Mouse (Mus musculus) midbrain, embryonic 12.5 days (tissue): Measurements from ENCODE around the gene Eif4g3. TPM values are rescaled to one million over a fixed set of nuclear protein-coding genes. Genes with fewer than 3 reads are reported as not detected.

Experiments used
- ATAC-seq: fragments of 200-750 bp; cut with Nextera tagmentation; 2 replicates; pipeline ENCODE4 v1.8.0; 2017; ENCODE audit warnings: low read depth, moderate TSS enrichment, moderate library complexity; ENCODE audit not compliant: low FRiP score
- H3K27ac ChIP-seq: fragments of 300-500 bp; sonication (generic); replicated peaks from 2 replicates; pipeline ENCODE4 v1.5.1; 2016; ENCODE audit warnings: mild to moderate bottlenecking
- H3K27me3 ChIP-seq: fragments of 300-500 bp; sonication (generic); 2 replicates; pipeline ENCODE4 v1.6.1; 2016; ENCODE audit warnings: mild to moderate bottlenecking
- H3K36me3 ChIP-seq: fragments of 300-500 bp; sonication (generic); 2 replicates; pipeline ENCODE4 v1.6.1; 2016
- H3K4me1 ChIP-seq: fragments of 300-500 bp; sonication (generic); 2 replicates; pipeline ENCODE4 v1.6.1; 2016
- H3K4me2 ChIP-seq: fragments of 300-500 bp; sonication (generic); replicated peaks from 2 replicates; pipeline ENCODE4 v1.6.1; 2016; ENCODE audit warnings: mild to moderate bottlenecking, moderate library complexity
- H3K4me3 ChIP-seq: fragments of 300-500 bp; sonication (generic); 2 replicates; pipeline ENCODE4 v1.5.1; 2016; ENCODE audit warnings: mild to moderate bottlenecking
- H3K9ac ChIP-seq: fragments of 300-500 bp; sonication (generic); replicated peaks from 2 replicates; pipeline ENCODE4 v1.6.1; 2016; ENCODE audit warnings: mild to moderate bottlenecking, moderate library complexity
- H3K9me3 ChIP-seq: fragments of 300-500 bp; sonication (generic); 2 replicates; pipeline ENCODE4 v1.6.1; 2016; ENCODE audit warnings: mild to moderate bottlenecking
- WGBS: fragments of 180-500 bp; shearing (Covaris S2); methylation state at CpG from one replicate; pipeline ENCODE4 v1.1.7; 2016; 5-methylcytosine and 5-hydroxymethylcytosine counted together
- polyA plus RNA-seq: library from polyadenylated mRNA; unstranded; fragments of >200 nt; fragmentation: Nextera tagmentation; extraction: Ambion mirVana; gene quantifications from 2 replicates; pipeline ENCODE4 v1.2.1, GENCODE M21; 2016

Gene Eif4g3
- polyA plus RNA-seq, 1 experiment from 2014 or later: 61.6 TPM

GRCm38 (mm10) chr4:138013723-138014479 lies 21.1 kb downstream of the Eif4g3 start:
- peaks cover 17% of the 10 kb centered on the region; the same call in 1 of the 2 replicates for H3K4me1 ChIP-seq
- no peak overlapping the region for H3K9ac ChIP-seq
- H3K27me3 ChIP-seq: no peaks in the 10 kb centered on the region
- H3K9me3 ChIP-seq: no peaks in the 10 kb centered on the region
- H3K4me3 ChIP-seq: no peak overlapping the region
- H3K27ac ChIP-seq: no peak overlapping the region
- no peak overlapping the region for H3K4me2 ChIP-seq
- H3K36me3 ChIP-seq: peaks cover 82% of the 10 kb centered on the region
- ATAC-seq: no peak
- WGBS: 93% methylated on average over 15 of the region's 15 CpGs

- Histone ChIP-seq H3K4me2 (no peak overlapping the region), H3K27ac (no peak overlapping the region), H3K4me1 (peaks cover 27% of the 10 kb centered on the region), H3K36me3 (peaks cover 64% of the 10 kb centered on the region), H3K4me3 (no peak overlapping the region), H3K27me3 (no peaks in the 10 kb centered on the region), H3K9ac (no peak overlapping the region), H3K9me3 (no peaks in the 10 kb centered on the region)
- ATAC-seq: no peak
- 91% methylated on average over 4 of the region's 4 CpGs for WGBS
These were observed 23.1 kb downstream of the Eif4g3 start for GRCm38 (mm10) chr4:138015966-138016365.

DNA sequence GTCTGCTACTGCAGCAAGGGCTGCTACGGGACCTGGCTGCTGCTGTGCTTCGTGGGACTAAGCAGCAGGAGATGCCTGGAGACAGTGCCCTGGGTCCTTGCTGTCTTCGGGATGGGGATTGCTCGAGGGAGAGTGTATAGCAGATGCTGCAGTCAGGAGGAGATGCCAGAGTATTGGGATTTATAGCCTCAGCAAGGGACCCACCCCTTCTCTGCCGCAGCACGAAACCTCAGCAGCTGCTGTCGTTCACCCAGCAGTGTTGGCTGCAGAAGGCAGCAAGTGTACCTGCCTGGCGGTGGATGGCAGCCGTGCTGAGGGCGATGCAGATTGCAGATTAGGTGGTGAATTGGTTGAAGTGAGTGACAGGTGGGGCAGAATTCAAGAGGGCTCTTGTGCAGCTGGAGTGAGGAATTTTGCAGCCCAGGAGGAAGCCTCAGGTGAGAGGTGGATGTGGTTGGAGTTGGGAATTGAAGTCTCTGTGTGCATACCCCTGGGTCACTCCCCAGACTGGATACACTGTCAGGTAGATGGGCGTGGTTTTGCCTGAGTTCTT lies 24.3 kb downstream of the Eif4g3 start:
- Histone ChIP-seq H3K9ac (no peak overlapping the region; the same call in 1 of the 2 replicates), H3K4me1 (peaks cover 26% of the 10 kb centered on the region), H3K27me3 (no peaks in the 10 kb centered on the region), H3K27ac (no peak overlapping the region), H3K4me2 (no peak overlapping the region), H3K9me3 (no peaks in the 10 kb centered on the region), H3K36me3 (peaks cover 54% of the 10 kb centered on the region), H3K4me3 (no peak overlapping the region)
- WGBS: 88% methylated on average over 11 of the region's 11 CpGs
- ATAC-seq: no peak

DNA sequence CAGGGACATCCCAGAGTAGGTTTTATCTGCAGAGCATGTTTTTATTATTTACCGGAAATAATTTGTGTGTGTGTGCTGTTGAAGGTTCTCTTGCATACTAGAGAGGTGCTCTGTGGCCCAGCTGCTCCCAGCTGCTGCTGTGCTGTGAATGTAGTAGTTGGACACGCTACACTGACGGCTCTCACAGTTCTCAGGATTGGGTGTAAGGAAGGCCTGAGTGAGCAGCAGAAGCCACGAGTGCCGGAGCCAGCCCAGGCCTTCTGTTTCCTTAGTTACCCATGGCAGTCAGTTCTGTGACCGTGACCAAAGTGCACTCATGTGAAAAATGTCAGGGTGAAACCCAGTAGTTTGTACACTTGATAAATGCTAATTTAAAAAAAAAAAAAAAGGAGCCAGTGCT lies 25.2 kb downstream of the Eif4g3 start:
- H3K9ac ChIP-seq: no peak overlapping the region
- no peak for ATAC-seq
- H3K4me1 ChIP-seq: peaks cover 26% of the 10 kb centered on the region
- peaks cover 46% of the 10 kb centered on the region for H3K36me3 ChIP-seq
- H3K27ac ChIP-seq: no peak overlapping the region
- H3K4me3 ChIP-seq: no peak overlapping the region
- H3K27me3 ChIP-seq: no peaks in the 10 kb centered on the region
- H3K4me2 ChIP-seq: no peak overlapping the region
- WGBS: 70% methylated on average over 6 of the region's 6 CpGs
- H3K9me3 ChIP-seq: no peaks in the 10 kb centered on the region

GRCm38 (mm10) chr4:138020231-138020630 lies 27.4 kb downstream of the Eif4g3 start:
- Histone ChIP-seq H3K27me3 (no peaks in the 10 kb centered on the region), H3K36me3 (peaks cover 37% of the 10 kb centered on the region), H3K4me2 (no peak overlapping the region), H3K9me3 (no peaks in the 10 kb centered on the region), H3K4me3 (no peak overlapping the region), H3K4me1 (peaks cover 26% of the 10 kb centered on the region), H3K27ac (no peak overlapping the region; the same call in 1 of the 2 replicates), H3K9ac (no peak overlapping the region)
- no peak for ATAC-seq
- WGBS: 90% methylated on average over 6 of the region's 6 CpGs

- no peak overlapping the region for H3K4me3 ChIP-seq
- no peak for ATAC-seq
- H3K4me2 ChIP-seq: no peak overlapping the region
- H3K4me1 ChIP-seq: peaks cover 26% of the 10 kb centered on the region
- no peak overlapping the region for H3K9ac ChIP-seq
- H3K36me3 ChIP-seq: peaks cover 33% of the 10 kb centered on the region
- H3K27ac ChIP-seq: no peak overlapping the region
- H3K9me3 ChIP-seq: no peaks in the 10 kb centered on the region
- no peaks in the 10 kb centered on the region for H3K27me3 ChIP-seq
- 88% methylated on average over 6 of the region's 6 CpGs for WGBS
These were observed 28.8 kb downstream of the Eif4g3 start for GRCm38 (mm10) chr4:138021651-138022050.

DNA sequence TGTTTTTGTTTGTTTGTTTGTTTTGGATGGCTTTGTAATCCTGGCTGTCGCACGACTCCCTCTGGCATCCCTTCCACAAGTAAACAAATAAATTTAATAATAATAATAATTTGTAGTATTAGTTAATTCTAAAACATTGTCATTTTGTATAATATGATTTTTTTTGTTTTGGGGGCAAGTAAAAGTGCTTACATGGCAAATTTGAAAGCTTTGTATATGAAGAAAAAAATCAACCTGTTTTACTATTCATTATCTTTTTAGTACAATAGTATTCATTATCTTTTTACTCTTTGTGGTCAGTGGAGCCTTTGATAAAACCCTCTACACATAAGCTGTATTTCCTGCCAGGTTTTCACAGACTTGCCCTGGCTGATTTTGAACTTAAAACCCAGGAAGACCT lies 29.9 kb downstream of the Eif4g3 start:
- H3K9me3 ChIP-seq: no peaks in the 10 kb centered on the region
- H3K27ac ChIP-seq: no peak overlapping the region
- peaks cover 32% of the 10 kb centered on the region for H3K36me3 ChIP-seq
- H3K4me1 ChIP-seq: peaks cover 17% of the 10 kb centered on the region
- no peak overlapping the region for H3K9ac ChIP-seq
- no peak for ATAC-seq
- WGBS: 92% methylated on average over 2 of the region's 2 CpGs
- H3K27me3 ChIP-seq: no peaks in the 10 kb centered on the region
- H3K4me2 ChIP-seq: no peak overlapping the region
- H3K4me3 ChIP-seq: no peak overlapping the region

GRCm38 (mm10) chr4:138023403-138024100 lies 30.7 kb downstream of the Eif4g3 start:
- no peaks in the 10 kb centered on the region for H3K27me3 ChIP-seq
- H3K4me2 ChIP-seq: no peak overlapping the region
- ATAC-seq: no peak
- peaks cover 16% of the 10 kb centered on the region for H3K4me1 ChIP-seq
- H3K9me3 ChIP-seq: no peaks in the 10 kb centered on the region
- peaks cover 35% of the 10 kb centered on the region for H3K36me3 ChIP-seq
- no peak overlapping the region for H3K9ac ChIP-seq
- 92% methylated on average over 9 of the region's 9 CpGs for WGBS
- no peak overlapping the region for H3K4me3 ChIP-seq
- no peak overlapping the region for H3K27ac ChIP-seq

DNA sequence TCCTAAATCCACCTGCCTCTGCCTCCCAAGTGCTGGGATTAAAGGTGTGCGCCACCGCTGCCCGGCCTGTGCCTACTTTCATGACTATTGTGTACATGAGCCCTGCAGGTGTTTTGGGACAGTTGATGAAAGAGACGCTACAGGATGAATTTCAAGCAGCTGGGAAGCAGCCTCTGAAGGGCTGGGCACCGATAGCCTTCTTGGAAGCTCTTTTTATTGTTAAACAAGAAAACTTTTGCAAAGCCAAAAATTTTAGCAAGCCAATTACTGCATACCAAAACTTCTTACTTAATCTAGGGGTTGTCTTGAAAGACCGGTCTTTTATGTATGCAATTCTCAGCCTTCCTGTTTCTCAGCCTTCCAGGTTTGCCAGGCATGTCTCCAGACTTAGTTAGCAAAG lies 36.3 kb downstream of the Eif4g3 start:
- Histone ChIP-seq H3K4me3 (no peak overlapping the region), H3K9me3 (no peaks in the 10 kb centered on the region), H3K9ac (no peak overlapping the region), H3K4me1 (no peaks in the 10 kb centered on the region), H3K36me3 (peaks cover 60% of the 10 kb centered on the region), H3K27me3 (no peaks in the 10 kb centered on the region), H3K4me2 (no peak overlapping the region), H3K27ac (no peak overlapping the region)
- 94% methylated on average over 6 of the region's 6 CpGs for WGBS
- ATAC-seq: no peak

GRCm38 (mm10) chr4:138031828-138032227 lies 39.0 kb downstream of the Eif4g3 start:
- Histone ChIP-seq H3K36me3 (peaks cover 50% of the 10 kb centered on the region), H3K27me3 (no peaks in the 10 kb centered on the region), H3K27ac (no peak overlapping the region), H3K9me3 (no peaks in the 10 kb centered on the region), H3K4me2 (no peak overlapping the region), H3K4me1 (peaks cover 11% of the 10 kb centered on the region), H3K9ac (no peak overlapping the region), H3K4me3 (no peak overlapping the region)
- 94% methylated on average over 10 of the region's 10 CpGs for WGBS
- no peak for ATAC-seq

- Histone ChIP-seq H3K27ac (no peak overlapping the region), H3K4me3 (no peak overlapping the region), H3K4me1 (peaks cover 19% of the 10 kb centered on the region), H3K4me2 (no peak overlapping the region), H3K36me3 (peaks cover 33% of the 10 kb centered on the region), H3K27me3 (no peaks in the 10 kb centered on the region), H3K9me3 (no peaks in the 10 kb centered on the region), H3K9ac (no peak overlapping the region)
- 84% methylated on average over 4 of the region's 4 CpGs for WGBS
- ATAC-seq: no peak
These were observed 41.0 kb downstream of the Eif4g3 start for GRCm38 (mm10) chr4:138033871-138034270.

GRCm38 (mm10) chr4:138035435-138036120 lies 42.8 kb downstream of the Eif4g3 start:
- Histone ChIP-seq H3K9ac (no peak overlapping the region), H3K9me3 (no peaks in the 10 kb centered on the region), H3K27ac (no peak overlapping the region), H3K4me2 (no peak overlapping the region), H3K4me3 (no peak overlapping the region), H3K27me3 (no peaks in the 10 kb centered on the region), H3K4me1 (peaks cover 19% of the 10 kb centered on the region), H3K36me3 (peaks cover 29% of the 10 kb centered on the region)
- ATAC-seq: no peak
- WGBS: 92% methylated on average over 9 of the region's 9 CpGs
